In genomic region chr12:72348508-72348907, GRCm38 (mm10) we compare ENCODE assay signal across 15 mouse cellular contexts.
"Had no signal": no experiment of that assay in that cellular context is flagged by ENCODE, and none has a peak within 500 bp of the region (broad histone marks: within the 10 kb centered on the region; RNA-seq: fewer than 3 reads in every experiment).

No protein-coding gene starts in this region.

- DNase-seq: kidney, postnatal 10 days; liver; lung, adult 2 months; lung, postnatal 36 days; retina, postnatal 1 day; right cerebral cortex, postnatal 4 days; spleen, adult 18-20 months; thymus, adult 18-20 months; thymus, postnatal 14 days had no signal

- H3K27ac ChIP-seq: left cerebral cortex, adult 2 months; limb, embryonic 12.5 days; liver, embryonic 15.5 days; midbrain, embryonic 15.5 days; neural tube, embryonic 13.5 days had no signal

- H3K27me3 ChIP-seq: limb, embryonic 12.5 days; liver, embryonic 15.5 days; midbrain, embryonic 15.5 days; neural tube, embryonic 13.5 days had no signal

- ATAC-seq: lung, postnatal 0 days; midbrain, embryonic 15.5 days had no signal

- H3K4me1 ChIP-seq: liver, embryonic 15.5 days; midbrain, embryonic 15.5 days; neural tube, embryonic 13.5 days had no signal

- H3K4me3 ChIP-seq: left cerebral cortex, adult 2 months; limb, embryonic 12.5 days; liver, embryonic 15.5 days; midbrain, embryonic 15.5 days; neural tube, embryonic 13.5 days had no signal
